Mouse (Mus musculus): ENCODE results near the gene Gm27027.

DNA sequence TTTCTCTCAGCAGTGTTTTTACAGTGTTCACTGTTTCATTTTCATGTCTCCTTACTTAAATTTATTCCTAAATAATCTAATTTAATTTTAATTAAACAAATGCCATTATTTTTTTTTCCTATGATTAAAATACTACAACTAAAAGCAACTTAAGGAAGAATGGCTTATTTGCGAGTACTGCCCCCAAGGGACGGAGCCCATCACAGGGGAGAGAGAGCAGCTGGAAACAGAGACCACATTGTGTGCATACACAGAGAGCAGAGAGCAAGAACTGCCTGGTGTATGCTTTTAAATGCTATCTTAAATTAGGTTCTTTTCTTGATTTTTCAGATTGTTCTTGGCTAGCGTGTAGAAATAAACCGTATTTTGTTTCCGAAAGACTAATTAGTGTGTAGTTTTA is 49.2 kb downstream of the Gm27027 start:
- no peak for TF ChIP-seq CTCF (IDR thresholded peaks at IDR 0.05; ENCODE audit: low read depth, low read length)
- no peak for TF ChIP-seq POLR2A (IDR thresholded peaks at IDR 0.05; ENCODE audit: extremely low read depth, insufficient read depth, low read length)
